Mouse (Mus musculus) hematopoietic stem cell, adult 5-6 weeks (primary cell): ENCODE data around the gene Ralgps1. TPM values are rescaled to one million over a fixed set of nuclear protein-coding genes. Genes with fewer than 3 reads are reported as not detected.

Experiments used
- ATAC-seq, 2 experiments: fragments of 125-278 bp in 1 of 2; replicated peaks in 1 of 2; 2 replicates each; pipeline ENCODE4 v1.8.0; 2016 to 2017; ENCODE audit warnings: inconsistent platforms in 2 of 2, mild to moderate bottlenecking in 2 of 2, moderate number of reproducible peaks in 2 of 2, low read depth in 1 of 2, moderate TSS enrichment in 1 of 2; ENCODE audit not compliant: low FRiP score in 2 of 2, poor library complexity in 2 of 2, severe bottlenecking in 2 of 2, insufficient read depth in 1 of 2, low TSS enrichment in 1 of 2
- total RNA-seq: library from RNA; stranded (forward); fragments of 172-1452, 232-1000 nt; gene quantifications from 2 replicates; pipeline ENCODE4 v1.2.3, GENCODE M21; 2017

Gene Ralgps1
- total RNA-seq, 1 experiment from 2014 or later, result 3.8 TPM

DNA sequence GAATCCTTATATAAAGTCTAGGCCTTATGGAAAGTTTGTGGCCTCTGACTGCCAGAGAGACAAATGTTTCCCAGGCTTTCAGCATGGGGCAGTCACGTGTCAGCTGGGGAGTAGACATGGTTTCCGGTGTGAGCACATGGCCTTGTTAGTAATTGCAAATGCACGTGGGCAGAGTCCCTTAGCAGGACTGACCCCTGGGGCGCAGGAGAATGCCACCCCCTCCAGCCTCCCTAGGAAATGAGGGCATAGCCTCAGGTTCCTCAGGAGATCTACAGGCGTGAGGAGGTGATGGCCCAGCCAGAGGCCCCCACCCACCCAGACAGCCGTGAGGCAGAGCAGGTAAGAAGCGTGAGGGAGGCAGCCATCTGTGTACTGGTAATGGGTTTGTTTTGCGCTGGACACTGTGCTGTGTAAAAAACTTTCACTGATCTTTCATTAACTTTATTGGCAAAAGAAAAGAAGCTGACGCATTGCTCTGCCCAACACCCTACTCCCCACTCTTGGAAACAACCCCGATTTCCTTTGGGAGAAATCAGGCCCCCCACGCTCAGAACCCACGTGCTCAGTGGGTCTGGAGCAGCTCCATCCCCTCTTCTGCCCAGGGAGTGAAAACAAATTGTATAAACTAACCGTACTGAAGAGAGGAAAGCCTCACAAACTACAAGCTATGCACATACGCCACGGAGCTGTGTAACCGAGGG lies 191.2 kb downstream of the Ralgps1 start:
- ATAC-seq, result no peak

DNA sequence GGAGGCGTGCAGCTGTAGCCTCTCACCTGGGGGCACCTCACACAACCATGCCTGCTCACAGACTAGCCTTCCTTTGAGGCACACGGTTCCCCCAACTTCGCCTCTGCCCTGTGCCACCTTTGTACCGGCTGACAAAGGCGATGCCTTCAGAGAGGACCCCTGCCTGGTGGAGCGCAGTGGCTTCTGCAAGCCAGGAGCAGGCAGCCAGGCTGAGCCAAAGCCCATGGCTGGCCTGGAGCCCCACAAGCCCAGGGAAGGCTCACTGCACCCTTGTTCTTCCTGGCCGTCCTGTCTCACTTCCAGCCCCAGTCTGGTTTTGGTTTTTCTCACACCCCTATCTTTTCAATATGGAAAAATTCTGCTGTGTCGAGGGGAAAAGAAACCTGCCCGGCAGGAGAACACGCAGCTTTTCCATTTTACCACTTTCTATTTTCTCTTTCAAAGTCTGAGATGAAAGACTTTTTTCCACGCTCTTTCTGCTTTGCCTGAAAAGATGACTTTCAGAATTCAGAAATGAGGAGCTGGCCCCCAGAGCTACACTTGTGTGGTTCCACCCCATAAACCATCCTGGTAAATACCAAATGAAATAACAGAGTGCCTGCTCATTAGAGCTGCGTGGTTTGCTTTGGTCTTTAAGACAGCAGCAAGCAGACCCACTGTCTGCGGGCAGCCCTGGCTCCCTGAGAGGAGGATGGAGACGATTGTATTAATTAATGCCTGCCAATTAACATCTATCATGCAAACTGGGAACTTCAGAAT lies 191.9 kb downstream of the Ralgps1 start:
- no peak for ATAC-seq

GRCm38 (mm10) chr2:33178243-33178932 lies 192.9 kb downstream of the Ralgps1 start:
- no peak for ATAC-seq

DNA sequence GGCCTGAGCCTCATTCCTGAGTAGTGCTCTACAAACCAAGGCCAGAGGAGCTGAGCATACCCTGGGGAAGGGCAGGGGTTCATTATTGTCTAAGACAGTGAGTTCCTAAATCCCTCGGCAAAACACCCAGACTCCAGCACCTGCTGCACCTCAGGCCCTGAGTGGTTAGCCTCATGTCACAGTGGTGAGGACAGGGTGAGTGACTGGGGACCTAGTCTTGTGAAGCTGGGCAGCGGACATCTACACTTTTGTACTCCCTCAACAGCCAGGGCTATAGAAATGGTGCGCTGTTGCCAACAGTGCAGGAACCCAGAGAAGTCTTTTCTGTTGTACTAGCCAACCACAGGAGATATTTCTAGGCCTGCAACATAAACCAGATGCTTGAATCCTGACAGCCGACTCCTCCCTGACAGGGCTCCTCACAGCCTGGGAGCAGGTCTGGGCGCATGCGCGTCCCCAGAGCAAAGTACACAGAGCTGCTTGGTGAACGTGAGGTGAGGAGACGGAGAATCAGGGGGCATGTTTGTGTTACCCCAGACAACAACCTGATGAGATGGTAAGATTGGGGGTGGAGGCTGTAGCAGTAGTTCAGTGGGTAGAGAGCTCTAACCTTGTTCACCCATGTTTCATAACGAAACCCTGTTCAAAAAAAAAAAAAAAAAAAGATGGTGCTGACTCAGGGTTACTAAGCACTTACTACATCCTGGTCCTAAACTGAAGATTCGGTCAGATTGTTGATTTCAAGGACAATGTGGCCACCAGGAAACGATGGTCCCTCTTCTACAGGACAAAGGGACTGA lies 193.6 kb downstream of the Ralgps1 start:
- no peak for ATAC-seq

DNA sequence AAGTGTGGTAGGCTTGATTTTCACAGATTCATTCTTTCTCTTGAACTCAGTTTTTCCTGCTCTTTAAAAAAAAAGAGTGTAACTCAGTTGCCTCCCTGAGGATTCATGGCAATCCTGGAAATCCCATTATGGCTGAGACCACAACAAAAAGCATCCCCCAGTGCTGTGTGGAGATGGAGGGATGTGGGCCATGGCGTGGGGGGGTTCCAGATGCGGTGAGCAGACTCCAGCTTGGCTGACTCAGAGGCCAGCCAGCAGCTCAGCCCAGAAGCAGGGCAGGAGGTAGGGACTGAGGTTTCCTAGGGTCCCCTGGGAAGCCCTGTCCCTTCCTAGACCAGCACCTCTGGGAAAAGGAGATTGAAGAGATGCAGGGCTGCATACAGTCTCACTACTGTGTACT lies 194.4 kb downstream of the Ralgps1 start:
- no peak for ATAC-seq

- peak; percentile 55 to 61; a peak in 2 of 4 replicates for ATAC-seq
These were observed 194.8 kb downstream of the Ralgps1 start for GRCm38 (mm10) chr2:33176516-33176915.

- ATAC-seq, result no peak
These were observed 197.6 kb downstream of the Ralgps1 start for GRCm38 (mm10) chr2:33173686-33174085.

- 0 out of 4 replicates have a peak, but pooled peaks of 1 of the 2 experiments have one; percentile 12 for ATAC-seq
These were observed 198.2 kb downstream of the Ralgps1 start for GRCm38 (mm10) chr2:33173126-33173525.

DNA sequence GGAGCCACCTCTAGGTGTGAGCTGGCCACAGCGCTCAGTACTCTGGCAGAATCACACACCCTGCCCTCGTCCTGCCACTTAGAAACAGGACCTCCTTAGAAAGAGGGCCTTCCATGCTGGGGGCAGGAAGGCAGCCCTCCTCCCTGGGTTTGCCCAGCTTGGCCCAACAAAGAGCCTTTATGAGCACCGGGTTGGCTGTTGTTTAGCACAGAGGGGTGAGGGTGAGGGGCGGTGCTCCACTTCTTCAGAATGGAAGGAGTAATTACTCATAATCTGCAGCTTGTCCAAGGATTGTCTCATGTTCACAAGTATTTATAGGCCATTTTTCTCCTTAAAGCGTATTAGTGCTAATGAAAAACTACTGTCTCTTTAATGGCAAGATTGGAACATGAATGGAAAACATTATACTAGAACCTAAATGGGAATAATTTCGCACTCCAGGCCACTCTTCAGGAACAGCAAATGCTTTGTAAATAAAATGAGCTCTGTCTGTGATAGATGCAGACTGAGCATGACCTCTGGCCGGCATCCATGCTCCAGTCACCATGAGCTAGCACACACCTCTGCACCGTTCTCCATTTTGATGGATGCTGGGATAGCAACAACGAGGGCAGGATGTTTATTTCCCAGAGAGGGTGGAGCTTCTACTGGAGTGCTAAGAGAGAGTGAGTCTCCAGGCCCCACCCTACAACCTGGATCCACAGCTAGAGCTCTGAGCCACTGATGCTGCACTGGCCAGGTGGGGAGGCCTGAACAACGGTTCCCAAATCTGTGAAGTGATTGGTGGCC lies 200.3 kb downstream of the Ralgps1 start:
- no peak for ATAC-seq

DNA sequence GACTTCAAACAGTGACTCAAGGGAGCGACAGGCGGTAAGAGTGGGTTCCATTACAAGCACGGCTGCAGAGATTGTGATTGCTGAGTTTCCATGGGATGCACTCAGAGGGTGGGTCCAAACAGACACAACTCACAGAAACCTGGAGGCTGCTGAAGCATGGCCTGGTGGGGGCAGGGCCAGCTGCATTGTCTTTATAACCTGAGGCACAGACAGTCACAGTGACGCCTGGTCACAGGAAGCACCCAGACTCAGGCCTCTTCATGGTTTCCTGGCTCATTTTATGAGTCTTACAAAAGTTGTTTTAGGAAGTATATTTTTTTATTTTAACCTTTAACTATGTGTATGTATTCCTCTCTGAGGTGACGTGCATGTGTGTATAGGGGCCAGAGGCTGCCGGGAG lies 201.8 kb downstream of the Ralgps1 start:
- ATAC-seq, result no peak

DNA sequence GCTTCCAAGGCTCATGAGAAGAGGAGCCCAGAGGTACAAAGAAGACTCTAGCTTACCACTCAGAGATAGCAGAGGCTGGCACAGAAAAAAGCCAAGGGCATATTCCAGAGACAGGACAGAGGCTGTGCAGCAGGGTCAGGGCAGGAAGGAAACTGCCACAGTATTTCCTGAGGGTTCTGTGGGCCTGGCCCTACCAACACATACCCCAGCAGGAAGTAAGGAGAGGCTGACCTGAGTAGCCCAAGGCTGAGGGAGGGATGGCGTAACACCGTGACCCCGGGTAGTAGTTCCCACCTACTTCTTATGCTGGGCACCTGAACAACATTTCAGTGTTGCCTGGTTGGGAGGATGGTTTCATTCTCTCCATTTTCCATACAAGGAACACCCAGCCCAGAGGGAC lies 204.2 kb downstream of the Ralgps1 start:
- peak in 1 of 2 experiments; percentile 20; a peak in 2 of 4 replicates for ATAC-seq

DNA sequence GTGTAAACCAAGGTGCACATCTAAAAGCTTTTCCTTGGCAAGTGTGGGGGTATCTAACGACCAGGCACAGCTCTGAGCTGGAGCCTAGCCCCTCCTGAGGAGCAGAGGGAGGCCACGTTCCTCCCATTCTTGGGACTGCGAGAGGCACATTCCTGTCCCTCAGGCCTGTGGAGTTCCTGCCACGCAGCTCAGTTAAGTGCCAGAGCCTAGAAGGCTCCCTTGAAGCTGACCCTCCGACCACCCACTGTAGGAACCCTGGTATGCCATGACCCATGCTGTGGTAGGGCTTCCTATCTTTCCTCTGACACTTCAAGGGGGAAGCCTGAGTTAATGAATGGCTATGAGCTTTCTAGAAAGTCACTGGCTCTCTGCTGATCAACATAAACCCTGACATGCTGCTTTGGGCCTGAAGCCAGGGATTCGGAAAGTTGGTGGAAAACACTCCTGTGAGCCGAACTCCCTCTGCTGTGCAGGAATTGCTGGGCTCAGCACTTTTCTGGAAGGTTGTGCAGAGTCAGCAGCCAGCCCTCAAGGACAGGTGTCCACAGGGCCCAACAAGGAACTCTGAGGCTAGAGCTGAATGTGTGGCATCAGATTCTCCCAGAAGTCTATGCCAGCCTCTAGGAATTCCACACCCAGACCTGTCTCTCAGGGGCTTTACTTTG lies 205.4 kb downstream of the Ralgps1 start:
- no peak for ATAC-seq

- no peak for ATAC-seq
These were observed 206.1 kb downstream of the Ralgps1 start for GRCm38 (mm10) chr2:33165229-33165628.

DNA sequence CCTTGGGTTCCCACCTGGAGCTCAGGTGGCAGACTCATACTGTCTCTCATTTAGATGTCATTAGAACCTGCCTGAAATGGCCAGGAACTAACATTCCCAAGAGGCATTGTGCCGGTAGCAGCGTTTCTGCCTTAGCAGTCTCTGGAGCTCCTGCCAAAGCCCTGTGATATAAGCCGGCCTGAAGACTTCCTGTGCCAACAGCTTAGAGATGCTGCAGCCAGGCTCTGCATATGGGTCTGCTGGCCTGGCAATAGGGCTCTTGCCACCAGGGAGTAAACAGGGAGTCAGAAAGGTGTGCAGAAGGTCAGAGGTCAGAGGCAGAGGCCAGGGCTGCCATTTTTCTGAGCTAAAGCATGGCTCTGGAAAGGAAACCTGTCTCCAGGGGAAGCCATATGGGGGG lies 206.6 kb downstream of the Ralgps1 start:
- ATAC-seq, result no peak

DNA sequence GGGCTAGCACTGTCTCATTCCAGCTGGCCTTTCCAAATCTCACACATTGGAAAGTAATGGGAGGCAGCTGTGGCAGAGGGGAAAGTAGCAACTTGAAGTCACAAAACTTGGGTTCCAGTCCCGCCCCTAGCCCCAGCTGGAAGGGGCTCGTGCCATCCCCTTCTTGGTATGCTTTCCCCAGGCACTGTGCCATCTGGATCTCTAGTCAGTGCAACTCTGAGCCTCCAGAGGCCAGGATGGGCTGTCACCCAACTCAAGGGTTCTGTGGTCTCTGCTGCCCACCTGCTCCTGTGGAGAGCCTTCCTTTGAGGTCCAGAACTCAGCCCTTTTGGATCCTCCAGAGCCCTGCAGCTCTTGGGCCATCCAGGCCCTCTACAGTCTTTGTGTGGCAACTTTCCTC lies 209.2 kb downstream of the Ralgps1 start:
- no peak for ATAC-seq

DNA sequence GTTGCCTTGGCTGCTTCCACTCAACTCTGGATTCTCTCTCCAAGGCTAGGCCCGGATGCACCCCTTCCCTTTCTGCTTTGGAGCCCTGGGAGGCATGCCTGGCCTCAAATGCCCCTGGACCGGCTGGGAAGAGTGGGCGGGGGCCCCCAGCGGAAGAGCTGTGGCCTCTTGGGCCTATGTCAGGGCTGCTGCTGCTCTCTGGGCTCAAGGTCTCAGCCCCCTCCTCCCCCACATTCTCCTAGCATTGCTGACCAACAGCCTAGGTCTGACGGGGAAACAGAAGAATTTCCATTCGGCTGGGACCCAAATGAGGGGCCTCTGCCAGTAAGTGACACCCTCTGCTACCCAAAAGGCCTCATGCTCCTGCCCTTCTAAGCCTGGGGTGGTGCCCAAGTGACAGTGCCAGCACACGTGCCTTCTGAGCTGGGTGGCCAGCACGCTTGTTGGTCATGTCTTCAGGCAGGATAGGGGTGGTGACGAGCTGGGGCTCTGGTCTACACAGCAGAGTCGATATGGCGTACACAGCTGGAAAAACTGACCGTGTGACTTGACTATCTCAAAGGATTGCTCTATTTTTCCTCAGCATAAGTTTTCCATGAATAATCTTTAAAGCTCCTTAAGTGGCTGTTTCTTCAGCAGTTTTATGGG lies 210.8 kb downstream of the Ralgps1 start:
- ATAC-seq, result no peak
